Mouse (Mus musculus): Measurements from ENCODE around the gene Lmo2. TPM values are rescaled to one million over a fixed set of nuclear protein-coding genes. Genes with fewer than 3 reads are reported as not detected.
A peak's percentile ranks its signal among the peaks of the same experiment; 100 is the strongest.
"Not testable (repeated sequence)": the region's sequence is repeated elsewhere in the genome, so short reads cannot be mapped to it uniquely, and the experiment has no call there.

The Lmo2 gene
- total and polyA plus RNA-seq, 3 experiments = 19.5 to 25.3 (median 19.8) TPM

GRCm38 (mm10) chr2:104002711-104003413, 45.1 kb downstream of the Lmo2 start:
- DNase-seq = peak; percentile 26 to 46
- intact Hi-C loops (cut with DNase I) = loop anchor here (1.0 to 10.0 kb wide), 2 partner anchors 18 to 438 kb away; partner anchors contain the start of gene Abtb2
- H3K4me1 ChIP-seq (ENCODE audit: control insufficient read depth, insufficient read depth, low read length) = no peaks in the 10 kb centered on the region
- WGBS = 33% methylated on average over 16 of the region's 16 CpGs
- H3K4me3 ChIP-seq = no peak overlapping the region
- TF ChIP-seq POLR2A (IDR thresholded peaks at IDR 0.05; ENCODE audit: insufficient read depth, low read depth, low read length) = no peak
- TF ChIP-seq EP300 (IDR thresholded peaks at IDR 0.05; ENCODE audit: insufficient read depth, low read depth, low read length) = no peak
- TF ChIP-seq CTCF (IDR thresholded peaks at IDR 0.05) = peak; percentile 72
- no peak overlapping the region for H3K9ac ChIP-seq (ENCODE audit: low read depth, low read length)
- H3K79me2 ChIP-seq (replicated peaks; ENCODE audit: control insufficient read depth, insufficient read depth, low read length) = no peaks in the 10 kb centered on the region
- H3K27ac ChIP-seq = no peak overlapping the region
- no peaks in the 10 kb centered on the region for H3K36me3 ChIP-seq (ENCODE audit: control insufficient read depth, insufficient read depth, low read length)
- H3K27me3 ChIP-seq (ENCODE audit: control insufficient read depth, insufficient read depth, low read length) = peaks cover 1% of the 10 kb centered on the region; the same call in 1 of the 2 replicates

- WGBS = 76% methylated on average over 7 of the region's 7 CpGs
- H3K36me3 ChIP-seq (ENCODE audit: control insufficient read depth, insufficient read depth, low read length) = no peaks in the 10 kb centered on the region
- H3K4me1 ChIP-seq (ENCODE audit: control insufficient read depth, insufficient read depth, low read length) = no peaks in the 10 kb centered on the region
- no peak overlapping the region for H3K4me3 ChIP-seq
- no peak for DNase-seq
- no peaks in the 10 kb centered on the region for H3K79me2 ChIP-seq (replicated peaks; ENCODE audit: control insufficient read depth, insufficient read depth, low read length)
- TF ChIP-seq POLR2A (IDR thresholded peaks at IDR 0.05; ENCODE audit: insufficient read depth, low read depth, low read length) = no peak
- no peak for TF ChIP-seq EP300 (IDR thresholded peaks at IDR 0.05; ENCODE audit: insufficient read depth, low read depth, low read length)
- TF ChIP-seq CTCF (IDR thresholded peaks at IDR 0.05) = no peak
- no peak overlapping the region for H3K27ac ChIP-seq
- H3K27me3 ChIP-seq (ENCODE audit: control insufficient read depth, insufficient read depth, low read length) = no peaks in the 10 kb centered on the region
- no peak overlapping the region for H3K9ac ChIP-seq (ENCODE audit: low read depth, low read length)
- intact Hi-C loops (cut with DNase I) = loop anchor here (10.0 kb wide), 1 partner anchor 443 kb away; the partner anchor contains the start of gene Abtb2
Measured at GRCm38 (mm10) chr2:104007793-104008519, 50.2 kb downstream of the Lmo2 start.

- not testable (repeated sequence) for H3K4me3 ChIP-seq; H3K79me2 ChIP-seq (replicated peaks; ENCODE audit: control insufficient read depth, insufficient read depth, low read length); DNase-seq; H3K9ac ChIP-seq (ENCODE audit: low read depth, low read length); H3K27ac ChIP-seq; H3K4me1 ChIP-seq (ENCODE audit: control insufficient read depth, insufficient read depth, low read length); H3K27me3 ChIP-seq (ENCODE audit: control insufficient read depth, insufficient read depth, low read length); H3K36me3 ChIP-seq (ENCODE audit: control insufficient read depth, insufficient read depth, low read length)
- intact Hi-C loops (cut with DNase I) = loop anchor here (10.0 kb wide), 1 partner anchor 444 kb away; the partner anchor contains the start of gene Abtb2
- WGBS = 83% methylated on average over 3 of the region's 3 CpGs
Measured at GRCm38 (mm10) chr2:104008853-104009252, 51.1 kb downstream of the Lmo2 start.

DNA sequence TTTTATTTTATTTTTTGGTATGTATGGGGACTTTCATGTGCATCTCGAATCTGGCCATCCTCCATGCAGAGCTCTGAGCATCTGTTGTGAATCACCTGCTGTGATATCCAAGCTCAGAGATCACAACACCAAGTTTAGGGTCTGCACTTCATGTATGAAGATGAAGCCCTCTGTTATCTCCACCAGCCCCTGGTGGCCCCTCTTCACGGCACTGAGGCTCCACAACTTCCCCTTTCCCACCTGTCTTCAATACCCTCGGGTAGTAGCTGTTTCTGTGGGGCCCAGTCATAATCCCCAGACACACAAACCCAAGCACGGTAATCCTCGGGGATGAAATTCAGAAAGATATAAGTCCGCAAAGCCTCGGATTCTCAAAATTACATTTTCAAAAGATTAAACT, 65.3 kb downstream of the Lmo2 start:
- Histone ChIP-seq H3K79me2 (replicated peaks; ENCODE audit: control insufficient read depth, insufficient read depth, low read length) (peaks cover 2% of the 10 kb centered on the region), H3K36me3 (ENCODE audit: control insufficient read depth, insufficient read depth, low read length) (no peaks in the 10 kb centered on the region), H3K9ac (ENCODE audit: low read depth, low read length) (no peak overlapping the region), H3K27me3 (ENCODE audit: control insufficient read depth, insufficient read depth, low read length) (no peaks in the 10 kb centered on the region), H3K4me1 (ENCODE audit: control insufficient read depth, insufficient read depth, low read length) (no peaks in the 10 kb centered on the region), H3K4me3 (no peak overlapping the region), H3K27ac (no peak overlapping the region)
- no peak for DNase-seq
- WGBS = 76% methylated on average over 7 of the region's 7 CpGs
- intact Hi-C loops (cut with DNase I) = no loop called here
- TF ChIP-seq POLR2A (IDR thresholded peaks at IDR 0.05; ENCODE audit: insufficient read depth, low read depth, low read length) = no peak
- no peak for TF ChIP-seq CTCF (IDR thresholded peaks at IDR 0.05)
- TF ChIP-seq EP300 (IDR thresholded peaks at IDR 0.05; ENCODE audit: insufficient read depth, low read depth, low read length) = no peak

GRCm38 (mm10) chr2:104024656-104025055, 66.9 kb downstream of the Lmo2 start:
- H3K27ac ChIP-seq = no peak overlapping the region
- WGBS = 93% methylated on average over 4 of the region's 4 CpGs
- no peak for DNase-seq
- intact Hi-C loops (cut with DNase I) = no loop called here
- H3K4me3 ChIP-seq = no peak overlapping the region
- no peak overlapping the region for H3K9ac ChIP-seq (ENCODE audit: low read depth, low read length)
- H3K79me2 ChIP-seq (replicated peaks; ENCODE audit: control insufficient read depth, insufficient read depth, low read length) = peaks cover 4% of the 10 kb centered on the region
- H3K36me3 ChIP-seq (ENCODE audit: control insufficient read depth, insufficient read depth, low read length) = peaks cover 5% of the 10 kb centered on the region
- no peak for TF ChIP-seq POLR2A (IDR thresholded peaks at IDR 0.05; ENCODE audit: insufficient read depth, low read depth, low read length)
- TF ChIP-seq CTCF (IDR thresholded peaks at IDR 0.05) = no peak
- no peak for TF ChIP-seq EP300 (IDR thresholded peaks at IDR 0.05; ENCODE audit: insufficient read depth, low read depth, low read length)
- H3K4me1 ChIP-seq (ENCODE audit: control insufficient read depth, insufficient read depth, low read length) = no peaks in the 10 kb centered on the region; the same call in none of the 2 replicates
- no peaks in the 10 kb centered on the region for H3K27me3 ChIP-seq (ENCODE audit: control insufficient read depth, insufficient read depth, low read length)

Measured in heart, adult 2 months (tissue).